Mouse (Mus musculus) layer of hippocampus, adult 11-12 months (tissue): ENCODE data around the gene Coq4.
A peak's percentile ranks its signal among the peaks of the same experiment; 100 is the strongest.

Experiments used
- DNase-seq: peaks from one replicate; pipeline ENCODE4 v3.0.0; 2022; ENCODE audit warnings: low spot score

Coq4 gene

DNA sequence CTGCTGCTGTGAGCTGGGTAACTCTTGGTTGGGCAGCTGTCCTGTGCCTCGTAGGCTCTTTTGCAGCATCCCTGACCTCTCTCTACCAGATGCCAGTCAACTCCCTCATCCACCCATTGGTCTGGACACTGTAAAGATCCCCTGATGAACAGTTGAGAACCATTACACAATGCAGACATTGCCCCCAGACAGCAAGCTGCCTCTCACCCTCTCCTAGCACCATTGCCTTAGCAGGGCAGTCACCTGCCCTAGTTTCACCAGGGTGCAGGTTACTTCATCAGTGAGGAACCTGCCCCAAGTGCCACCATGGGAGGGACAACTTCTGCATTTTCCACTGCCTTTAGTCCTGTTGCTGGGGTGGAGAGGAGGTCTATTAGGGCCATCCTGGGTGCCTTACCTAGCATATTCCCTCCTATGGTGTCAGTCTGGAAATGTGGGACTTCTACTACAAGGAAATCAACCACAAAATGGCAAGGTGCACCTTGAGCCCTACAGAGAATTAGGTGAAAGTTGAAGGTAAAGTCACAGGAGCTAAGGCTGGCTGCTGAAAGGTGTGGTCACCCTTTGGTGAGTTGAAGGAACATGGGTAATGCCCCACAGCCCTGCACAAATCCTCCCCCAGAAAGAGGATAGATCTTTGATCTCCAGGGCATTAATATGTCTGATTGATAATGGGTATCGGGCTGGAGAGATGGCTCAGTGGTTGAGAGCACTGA is 5.6 kb downstream of the Coq4 start:
- no peak for DNase-seq

GRCm38 (mm10) chr2:29802075-29802826 is 15.0 kb downstream of the Coq4 start, which contains the start of gene Slc27a4:
TSS of gene Slc27a4 (plus strand) at chr2:29802634.
- peak; percentile 96 for DNase-seq

GRCm38 (mm10) chr2:29802827-29803201 is 15.5 kb downstream of the Coq4 start:
- DNase-seq: peak; percentile 36

GRCm38 (mm10) chr2:29803400-29803831 is 16.1 kb downstream of the Coq4 start:
- no peak for DNase-seq

DNA sequence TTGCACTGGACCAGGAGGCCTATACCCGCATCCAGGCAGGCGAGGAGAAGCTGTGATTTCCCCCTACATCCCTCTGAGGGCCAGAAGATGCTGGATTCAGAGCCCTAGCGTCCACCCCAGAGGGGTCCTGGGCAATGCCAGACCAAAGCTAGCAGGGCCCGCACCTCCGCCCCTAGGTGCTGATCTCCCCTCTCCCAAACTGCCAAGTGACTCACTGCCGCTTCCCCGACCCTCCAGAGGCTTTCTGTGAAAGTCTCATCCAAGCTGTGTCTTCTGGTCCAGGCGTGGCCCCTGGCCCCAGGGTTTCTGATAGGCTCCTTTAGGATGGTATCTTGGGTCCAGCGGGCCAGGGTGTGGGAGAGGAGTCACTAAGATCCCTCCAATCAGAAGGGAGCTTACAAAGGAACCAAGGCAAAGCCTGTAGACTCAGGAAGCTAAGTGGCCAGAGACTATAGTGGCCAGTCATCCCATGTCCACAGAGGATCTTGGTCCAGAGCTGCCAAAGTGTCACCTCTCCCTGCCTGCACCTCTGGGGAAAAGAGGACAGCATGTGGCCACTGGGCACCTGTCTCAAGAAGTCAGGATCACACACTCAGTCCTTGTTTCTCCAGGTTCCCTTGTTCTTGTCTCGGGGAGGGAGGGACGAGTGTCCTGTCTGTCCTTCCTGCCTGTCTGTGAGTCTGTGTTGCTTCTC is 28.5 kb downstream of the Coq4 start:
- no peak for DNase-seq

- DNase-seq: peak; percentile 92
Measured at GRCm38 (mm10) chr2:29817426-29818232, 30.3 kb downstream of the Coq4 start.

GRCm38 (mm10) chr2:29819363-29819762 is 32.1 kb downstream of the Coq4 start:
- DNase-seq: no peak

DNA sequence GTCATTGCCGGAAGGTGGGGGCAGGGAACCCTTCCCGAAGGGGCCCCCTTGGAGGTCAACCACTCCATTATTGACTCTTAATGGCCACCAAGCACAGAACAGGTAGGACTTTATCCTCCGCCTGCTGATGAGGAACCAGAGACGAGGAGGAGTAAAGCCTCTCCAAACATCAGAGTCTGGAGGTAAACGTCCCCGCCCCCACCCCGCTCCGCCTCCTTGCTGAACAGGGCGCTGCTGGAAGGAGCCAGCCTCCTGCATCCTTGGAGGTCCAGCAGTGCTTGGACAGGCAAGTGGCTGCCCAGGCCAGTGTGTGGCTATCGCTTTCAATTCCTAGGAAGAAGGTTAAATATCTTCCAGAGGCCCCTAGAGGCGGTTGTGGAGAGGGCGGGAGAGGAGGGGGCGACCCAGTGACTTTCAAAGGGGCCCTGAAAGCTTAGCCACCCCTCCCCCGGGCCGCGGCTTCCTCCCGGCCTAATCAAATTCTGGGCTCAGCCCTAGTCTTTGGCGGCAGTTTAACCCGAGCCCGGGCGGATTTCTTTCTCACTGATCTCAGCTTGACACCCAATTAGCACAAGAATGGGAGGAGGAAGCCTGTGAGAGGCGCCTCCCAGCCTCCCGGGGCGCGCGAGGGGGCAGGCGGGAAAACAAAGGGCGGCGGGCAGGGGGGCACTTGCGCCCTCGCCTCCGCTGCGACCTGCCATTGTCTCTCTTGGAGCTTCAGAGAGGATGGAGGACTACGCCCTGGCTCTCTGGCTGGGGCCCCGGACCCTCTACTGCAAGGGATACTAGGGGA is 32.9 kb downstream of the Coq4 start, which contains the start of gene Urm1:
Urm1 (plus strand) TSS at position 51 of the 793 bp plus-strand sequence.
- DNase-seq: peak; percentile 69

DNA sequence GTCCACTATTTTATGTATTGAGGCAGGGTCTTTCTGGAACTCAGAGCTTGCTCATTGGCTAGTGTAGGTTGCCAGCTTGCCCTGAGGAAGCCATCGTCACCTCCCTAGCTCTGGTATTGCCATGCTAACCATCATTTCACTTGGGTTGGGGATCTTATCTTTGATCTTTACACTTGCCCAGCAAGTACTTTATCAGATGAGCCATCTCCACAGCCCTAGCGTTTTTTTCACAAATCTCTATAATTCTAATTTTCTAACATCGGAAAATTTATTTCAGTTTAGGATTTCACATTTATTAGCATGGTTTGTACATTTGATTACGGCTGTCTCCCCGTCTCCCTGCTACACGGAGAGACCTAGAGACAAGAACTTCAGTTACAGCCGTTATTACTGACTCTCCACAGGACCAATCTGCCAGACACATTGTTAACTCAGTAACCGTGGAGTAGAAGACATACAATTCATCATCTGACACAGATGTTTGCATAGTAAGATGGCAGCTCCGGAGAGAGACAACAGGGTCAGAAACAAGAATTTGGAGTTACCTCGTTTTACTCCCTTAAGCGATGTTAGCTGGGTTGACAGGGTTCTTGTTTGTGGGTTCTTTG is 39.1 kb downstream of the Coq4 start:
- no peak for DNase-seq

DNA sequence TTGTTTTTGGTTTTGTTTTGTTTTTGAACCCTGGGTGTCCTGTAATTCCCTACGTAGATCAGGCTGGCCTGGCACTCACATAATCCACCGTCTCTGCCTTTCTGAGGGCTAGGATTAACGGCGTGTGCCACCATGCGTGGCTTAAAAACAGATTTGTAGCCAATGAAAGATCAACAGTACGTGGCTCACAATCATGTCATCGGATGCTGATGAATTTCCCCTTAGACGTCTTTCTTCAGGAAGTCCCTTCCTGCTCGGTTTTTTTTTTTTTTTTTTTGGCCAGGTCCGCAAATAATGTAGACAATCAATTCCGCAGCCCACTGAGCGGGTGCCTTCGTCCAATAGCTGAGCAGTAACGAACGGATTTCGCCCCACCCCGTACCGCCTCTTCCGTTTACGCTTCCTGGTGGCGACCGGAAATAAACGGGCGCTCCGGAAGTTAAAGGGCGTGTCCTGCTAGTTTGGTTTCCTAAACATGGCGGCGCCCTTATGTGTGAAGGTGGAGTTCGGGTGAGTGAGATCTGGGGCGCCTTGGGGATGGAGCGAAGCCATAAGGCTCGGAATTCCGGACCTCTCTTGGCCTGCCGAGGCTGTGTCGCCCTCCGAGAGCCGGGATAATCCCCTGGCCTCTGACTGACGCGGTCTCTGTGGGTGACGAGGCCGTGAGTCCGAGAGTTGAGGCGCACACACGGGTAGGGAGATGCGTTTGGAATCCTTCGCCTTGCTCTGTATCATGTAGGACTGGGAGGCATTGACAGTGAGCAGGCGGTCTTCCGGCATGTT is 39.8 kb downstream of the Coq4 start:
- peak; percentile 96 for DNase-seq

GRCm38 (mm10) chr2:29827709-29828024 is 40.4 kb downstream of the Coq4 start:
- DNase-seq: no peak

DNA sequence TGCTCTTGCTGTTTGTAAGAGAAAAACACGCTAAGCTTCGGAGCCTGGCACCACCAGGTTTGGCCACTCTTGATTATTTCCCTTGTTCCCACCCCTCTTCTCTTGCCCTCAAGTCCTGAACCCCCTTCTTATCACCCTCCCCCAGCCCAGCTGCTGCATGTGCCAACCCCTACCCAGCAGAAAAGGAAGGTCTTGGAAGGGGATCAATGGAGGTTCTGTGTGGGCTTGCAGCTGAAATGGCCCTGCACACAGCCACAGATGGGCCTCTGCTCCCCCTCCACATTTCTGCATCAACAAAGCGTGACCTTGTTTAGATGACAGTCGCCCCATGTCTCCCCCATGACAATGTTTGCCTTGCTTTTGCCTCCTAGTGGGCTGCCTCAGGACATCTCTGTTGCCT is 43.8 kb downstream of the Coq4 start:
- peak; percentile 74 for DNase-seq

- no peak for DNase-seq
Measured at GRCm38 (mm10) chr2:29833796-29834195, 46.5 kb downstream of the Coq4 start.

- no peak for DNase-seq
Measured at GRCm38 (mm10) chr2:29835391-29835899, 48.2 kb downstream of the Coq4 start.

DNA sequence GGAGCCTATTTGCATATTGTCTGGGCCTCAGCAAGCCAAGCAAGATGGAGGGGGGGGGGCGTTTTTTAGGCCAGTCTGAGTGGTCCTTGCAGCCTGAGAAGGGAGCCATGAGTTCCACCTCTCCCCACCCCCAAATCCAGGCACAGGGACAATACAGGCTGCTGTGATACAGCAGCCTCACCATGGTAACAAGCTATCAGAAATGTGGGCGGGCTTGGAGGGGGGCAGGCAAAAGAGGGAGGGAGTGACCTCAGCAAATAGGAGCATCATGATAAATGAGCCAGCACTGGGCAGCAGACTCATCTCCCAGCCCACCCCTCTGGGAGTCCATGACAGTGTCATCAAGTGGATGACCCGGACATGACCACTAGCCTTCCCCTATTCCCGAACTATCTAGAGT is 52.2 kb downstream of the Coq4 start:
- DNase-seq: no peak

- DNase-seq: no peak
Measured at GRCm38 (mm10) chr2:29843231-29844105, 56.2 kb downstream of the Coq4 start.

- DNase-seq: no peak
Measured at GRCm38 (mm10) chr2:29844115-29844514, 56.8 kb downstream of the Coq4 start.

DNA sequence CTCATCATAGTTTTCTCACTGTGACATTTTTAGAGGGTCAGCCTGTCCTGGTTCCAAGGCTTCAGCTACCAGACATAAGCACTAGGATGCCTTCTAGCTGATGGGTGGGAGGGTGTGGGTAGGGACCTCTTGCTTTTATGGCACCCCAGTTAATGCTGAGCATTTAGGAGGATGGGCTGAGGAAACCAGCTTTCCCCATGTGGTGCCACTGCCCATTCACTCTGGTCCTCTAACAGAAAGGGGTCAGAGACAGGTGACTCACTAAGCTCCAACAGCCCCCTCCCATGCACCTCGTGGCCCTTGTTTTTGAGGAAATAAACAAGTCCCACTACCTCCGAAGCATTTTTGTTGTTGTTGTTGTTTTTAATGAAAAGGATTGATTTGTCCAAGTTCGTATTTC is 57.4 kb downstream of the Coq4 start:
- DNase-seq: no peak

DNA sequence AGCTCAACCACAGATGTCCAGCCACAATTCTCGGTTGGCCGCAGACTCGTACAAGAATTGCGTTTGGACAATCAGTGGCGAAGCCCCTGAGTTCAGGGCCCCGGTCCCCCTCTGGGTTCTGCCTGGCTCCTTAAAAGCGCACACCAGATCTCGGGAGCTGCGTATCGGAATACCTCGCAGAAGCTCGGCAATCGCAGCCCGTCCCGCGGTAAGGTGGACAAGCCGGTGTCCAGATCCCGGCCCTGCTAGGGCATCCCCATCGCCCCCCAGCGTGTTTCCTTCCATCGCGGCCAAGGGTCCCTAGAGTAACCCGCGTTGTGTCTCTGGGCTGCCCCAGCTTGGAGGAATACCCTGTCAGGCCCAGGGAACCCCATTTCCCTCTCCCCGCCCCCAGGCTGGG is 58.3 kb downstream of the Coq4 start:
- DNase-seq: no peak
